Mouse (Mus musculus): ENCODE results near the gene Gm2004. TPM values are rescaled to one million over a fixed set of nuclear protein-coding genes. Genes with fewer than 3 reads are reported as not detected.

Gm2004 gene
- polyA plus RNA-seq (2017; shearing (Covaris generic)) = under 1 TPM; 0.35 to 0.53 TPM

GRCm38 (mm10) chr2:176149725-176150124 is at the start of gene Gm2004:
Gene Gm2004, minus strand, starts transcription at chr2:176149825.

Other genes with a start within 250 kb of the Gm2004 start
- 1 to 10 TPM; 1.5 to 2.9 TPM for gene Zfp966, start 218.7 kb downstream of the Gm2004 start, polyA plus RNA-seq (2017; shearing (Covaris generic))
- gene Gm2026, start 184.5 kb downstream of the Gm2004 start, polyA plus RNA-seq (2017; shearing (Covaris generic)) = 1 to 10 TPM; 5.0 to 5.9 TPM
- gene 2210418O10Rik, start 76.7 kb upstream of the Gm2004 start, polyA plus RNA-seq (2017; shearing (Covaris generic)) = 1 to 10 TPM; 3.4 to 5.5 TPM
- not detected for gene Gm11009, start 169.7 kb upstream of the Gm2004 start, polyA plus RNA-seq (2017; shearing (Covaris generic))

Data from activated CD4-positive, CD25-positive, alpha-beta regulatory T cell (primary cell).